Mouse (Mus musculus) neural tube, embryonic 15.5 days (tissue): ENCODE measurements around the gene Ddx47. TPM values are rescaled to one million over a fixed set of nuclear protein-coding genes. Genes with fewer than 3 reads are reported as not detected.

Source experiments
- ATAC-seq: fragments of 200-750 bp; cut with Nextera tagmentation; 2 replicates; pipeline ENCODE4 v1.8.0; 2017; ENCODE audit warnings: mild to moderate bottlenecking, moderate TSS enrichment, moderate library complexity; ENCODE audit not compliant: low FRiP score
- H3K27ac ChIP-seq: fragments of 300-500 bp; sonication (generic); replicated peaks from 2 replicates; pipeline ENCODE4 v1.5.1; 2015; ENCODE audit warnings: mild to moderate bottlenecking, inconsistent platforms
- H3K27me3 ChIP-seq: fragments of 300-500 bp; sonication (generic); replicated peaks from 2 replicates; pipeline ENCODE4 v1.6.1; 2015; ENCODE audit warnings: inconsistent platforms
- H3K36me3 ChIP-seq: fragments of 300-500 bp; sonication (generic); 2 replicates; pipeline ENCODE4 v1.6.1; 2015; ENCODE audit warnings: inconsistent platforms
- H3K4me1 ChIP-seq: fragments of 300-500 bp; sonication (generic); 2 replicates; pipeline ENCODE4 v1.6.1; 2015; ENCODE audit warnings: inconsistent platforms
- H3K4me2 ChIP-seq: fragments of 300-500 bp; sonication (generic); 2 replicates; pipeline ENCODE4 v1.6.1; 2015; ENCODE audit warnings: inconsistent platforms, mild to moderate bottlenecking, moderate library complexity
- H3K4me3 ChIP-seq: fragments of 300-500 bp; sonication (generic); replicated peaks from 2 replicates; pipeline ENCODE4 v1.5.1; 2015; ENCODE audit warnings: mild to moderate bottlenecking, inconsistent platforms
- H3K9ac ChIP-seq: fragments of 300-500 bp; sonication (generic); replicated peaks from 2 replicates; pipeline ENCODE4 v1.6.1; 2015; ENCODE audit warnings: mild to moderate bottlenecking, inconsistent platforms
- H3K9me3 ChIP-seq: fragments of 300-500 bp; sonication (generic); replicated peaks from 2 replicates; pipeline ENCODE4 v1.6.1; 2016; ENCODE audit warnings: inconsistent platforms
- WGBS: fragments of 180-500 bp; shearing (Covaris S2); methylation state at CpG from one replicate; pipeline ENCODE4 v1.1.7; 2015; ENCODE audit warnings: mixed read lengths; 5-methylcytosine and 5-hydroxymethylcytosine counted together
- polyA plus RNA-seq: library from polyadenylated mRNA; unstranded; fragments of >200 nt; fragmentation: Nextera tagmentation; extraction: Ambion mirVana; gene quantifications from 2 replicates; pipeline ENCODE4 v1.2.1, GENCODE M21; 2015

Ddx47 gene
- polyA plus RNA-seq, 1 experiment from 2014 or later = 74.6 TPM

GRCm38 (mm10) chr6:135048509-135048908 is 37.1 kb downstream of the Ddx47 start:
- no peaks in the 10 kb centered on the region for H3K4me1 ChIP-seq
- no peaks in the 10 kb centered on the region for H3K27me3 ChIP-seq
- H3K27ac ChIP-seq = no peak overlapping the region
- H3K9me3 ChIP-seq = no peaks in the 10 kb centered on the region
- 92% methylated on average over 6 of the region's 6 CpGs for WGBS
- no peak overlapping the region for H3K4me3 ChIP-seq
- H3K36me3 ChIP-seq = no peaks in the 10 kb centered on the region
- ATAC-seq = no peak
- H3K9ac ChIP-seq = no peak overlapping the region
- no peak overlapping the region for H3K4me2 ChIP-seq

- Histone ChIP-seq H3K36me3 (no peaks in the 10 kb centered on the region), H3K9ac (no peak overlapping the region), H3K4me2 (no peak overlapping the region), H3K4me3 (no peak overlapping the region), H3K27ac (no peak overlapping the region), H3K9me3 (no peaks in the 10 kb centered on the region), H3K4me1 (no peaks in the 10 kb centered on the region), H3K27me3 (no peaks in the 10 kb centered on the region)
- WGBS = 74% methylated on average over 16 of the region's 16 CpGs
- no peak for ATAC-seq
Measured at GRCm38 (mm10) chr6:135048956-135049355, 37.5 kb downstream of the Ddx47 start.

GRCm38 (mm10) chr6:135053789-135054188 is 42.4 kb downstream of the Ddx47 start:
- no peaks in the 10 kb centered on the region for H3K9me3 ChIP-seq
- no peaks in the 10 kb centered on the region for H3K36me3 ChIP-seq
- H3K4me1 ChIP-seq = 0 out of 2 replicates have a peak, but pooled peaks cover 4% of the 10 kb centered on the region
- H3K27ac ChIP-seq = no peak overlapping the region
- no peaks in the 10 kb centered on the region for H3K27me3 ChIP-seq
- ATAC-seq = no peak
- no peak overlapping the region for H3K4me2 ChIP-seq
- no peak overlapping the region for H3K4me3 ChIP-seq
- no peak overlapping the region for H3K9ac ChIP-seq
- whole genome bisulfite sequencing = 86% methylated on average over 3 of the region's 3 CpGs

- Histone ChIP-seq H3K27ac (no peak overlapping the region), H3K9ac (no peak overlapping the region), H3K4me2 (no peak overlapping the region), H3K4me1 (0 out of 2 replicates have a peak, but pooled peaks cover 4% of the 10 kb centered on the region), H3K4me3 (no peak overlapping the region), H3K27me3 (no peaks in the 10 kb centered on the region), H3K36me3 (no peaks in the 10 kb centered on the region), H3K9me3 (no peaks in the 10 kb centered on the region)
- no peak for ATAC-seq
- WGBS = 74% methylated on average over 4 of the region's 4 CpGs
Measured at GRCm38 (mm10) chr6:135055882-135056281, 44.5 kb downstream of the Ddx47 start.

GRCm38 (mm10) chr6:135060728-135061127 is 49.3 kb downstream of the Ddx47 start:
- peaks cover 8% of the 10 kb centered on the region; the same call in 1 of the 2 replicates for H3K27me3 ChIP-seq
- 95% methylated on average over 4 of the region's 4 CpGs for WGBS
- peaks cover 8% of the 10 kb centered on the region; the same call in 1 of the 2 replicates for H3K4me1 ChIP-seq
- no peak overlapping the region for H3K4me2 ChIP-seq
- H3K4me3 ChIP-seq = no peak overlapping the region
- no peak overlapping the region for H3K27ac ChIP-seq
- H3K36me3 ChIP-seq = no peaks in the 10 kb centered on the region
- no peak for ATAC-seq
- no peak overlapping the region for H3K9ac ChIP-seq
- no peaks in the 10 kb centered on the region for H3K9me3 ChIP-seq

GRCm38 (mm10) chr6:135064621-135065020 is 53.2 kb downstream of the Ddx47 start:
- 74% methylated on average over 12 of the region's 12 CpGs for WGBS
- H3K4me1 ChIP-seq = peaks cover 7% of the 10 kb centered on the region; the same call in 1 of the 2 replicates
- no peaks in the 10 kb centered on the region for H3K36me3 ChIP-seq
- no peak overlapping the region for H3K4me2 ChIP-seq
- H3K9me3 ChIP-seq = no peaks in the 10 kb centered on the region
- no peak for ATAC-seq
- no peak overlapping the region for H3K27ac ChIP-seq
- no peak overlapping the region for H3K9ac ChIP-seq
- H3K4me3 ChIP-seq = no peak overlapping the region
- peaks cover 14% of the 10 kb centered on the region; the same call in 1 of the 2 replicates for H3K27me3 ChIP-seq

- WGBS = under 1% methylated on average over 44 of the region's 44 CpGs
- Histone ChIP-seq H3K9ac (peak within 1 kb of the TSS; percentile 24; the same call in 1 of the 2 replicates), H3K27me3 (peaks cover 14% of the 10 kb centered on the region; the same call in 1 of the 2 replicates), H3K4me2 (peak within 1 kb of the TSS; percentile 90), H3K27ac (no peak within 1 kb of the TSS), H3K4me1 (peaks cover 7% of the 10 kb centered on the region; the same call in 1 of the 2 replicates), H3K9me3 (no peaks in the 10 kb centered on the region), H3K4me3 (peak within 1 kb of the TSS; percentile 43), H3K36me3 (no peaks in the 10 kb centered on the region)
- peak; percentile 47 for ATAC-seq
Measured at GRCm38 (mm10) chr6:135065236-135065957, 54.0 kb downstream of the Ddx47 start, which contains the start of gene Gprc5a. Gene Gprc5a, plus strand, starts transcription at chr6:135065651.

GRCm38 (mm10) chr6:135066795-135067445 is 55.5 kb downstream of the Ddx47 start:
- 24% methylated on average over 6 of the region's 6 CpGs for WGBS
- Histone ChIP-seq H3K4me3 (no peak overlapping the region), H3K4me2 (no peak overlapping the region), H3K4me1 (peaks cover 7% of the 10 kb centered on the region; the same call in 1 of the 2 replicates), H3K27me3 (peaks cover 14% of the 10 kb centered on the region; the same call in 1 of the 2 replicates), H3K9ac (no peak overlapping the region), H3K9me3 (no peaks in the 10 kb centered on the region), H3K27ac (no peak overlapping the region), H3K36me3 (no peaks in the 10 kb centered on the region)
- no peak for ATAC-seq

GRCm38 (mm10) chr6:135068221-135068620 is 56.8 kb downstream of the Ddx47 start:
- peaks cover 7% of the 10 kb centered on the region; the same call in 1 of the 2 replicates for H3K4me1 ChIP-seq
- H3K4me3 ChIP-seq = no peak overlapping the region
- no peaks in the 10 kb centered on the region for H3K36me3 ChIP-seq
- no peak overlapping the region for H3K4me2 ChIP-seq
- H3K9ac ChIP-seq = no peak overlapping the region
- H3K27me3 ChIP-seq = peaks cover 14% of the 10 kb centered on the region; the same call in 1 of the 2 replicates
- ATAC-seq = no peak
- 86% methylated on average over 5 of the region's 5 CpGs for WGBS
- no peak overlapping the region for H3K27ac ChIP-seq
- no peaks in the 10 kb centered on the region for H3K9me3 ChIP-seq

- Histone ChIP-seq H3K36me3 (no peaks in the 10 kb centered on the region), H3K27ac (no peak overlapping the region), H3K4me1 (peaks cover 7% of the 10 kb centered on the region; the same call in 1 of the 2 replicates), H3K4me3 (no peak overlapping the region), H3K9me3 (no peaks in the 10 kb centered on the region), H3K9ac (no peak overlapping the region), H3K4me2 (no peak overlapping the region), H3K27me3 (peaks cover 14% of the 10 kb centered on the region; the same call in 1 of the 2 replicates)
- WGBS = 56% methylated on average over 6 of the region's 6 CpGs
- ATAC-seq = no peak
Measured at GRCm38 (mm10) chr6:135069856-135070255, 58.4 kb downstream of the Ddx47 start.

- H3K9ac ChIP-seq = no peak overlapping the region
- H3K4me1 ChIP-seq = peaks cover 6% of the 10 kb centered on the region; the same call in 1 of the 2 replicates
- no peak overlapping the region for H3K4me3 ChIP-seq
- WGBS = 81% methylated on average over 2 of the region's 2 CpGs
- no peaks in the 10 kb centered on the region for H3K9me3 ChIP-seq
- ATAC-seq = no peak
- no peak overlapping the region for H3K27ac ChIP-seq
- no peaks in the 10 kb centered on the region for H3K36me3 ChIP-seq
- peaks cover 11% of the 10 kb centered on the region; the same call in 1 of the 2 replicates for H3K27me3 ChIP-seq
- no peak overlapping the region for H3K4me2 ChIP-seq
Measured at GRCm38 (mm10) chr6:135070347-135070746, 58.9 kb downstream of the Ddx47 start.
